Mouse (Mus musculus) small intestine, adult 2 months (tissue): Measurements from ENCODE around the gene Ppp1r32. TPM values are rescaled to one million over a fixed set of nuclear protein-coding genes. Genes with fewer than 3 reads are reported as not detected.

Experiments
- H3K27ac ChIP-seq: fragments of 200-500 bp; 2 replicates; pipeline ENCODE4 v1.5.1; 2012; ENCODE audit warnings: low read depth, low read length, control low read depth, inconsistent platforms; ENCODE audit not compliant: insufficient read depth
- H3K27me3 ChIP-seq: fragments of 200-500 bp; 2 replicates; pipeline ENCODE4 v1.6.1; 2012; ENCODE audit warnings: mild to moderate bottlenecking, moderate library complexity, low read length, inconsistent platforms; ENCODE audit not compliant: control insufficient read depth, insufficient read depth
- H3K36me3 ChIP-seq: fragments of 200-500 bp; 2 replicates; pipeline ENCODE4 v1.6.1; 2012; ENCODE audit warnings: mild to moderate bottlenecking, low read length, control low read depth, inconsistent platforms; ENCODE audit not compliant: control insufficient read depth, insufficient read depth
- H3K4me1 ChIP-seq: fragments of 200-500 bp; 2 replicates; pipeline ENCODE4 v1.6.1; 2012; ENCODE audit warnings: low read length, inconsistent platforms, mixed read lengths; ENCODE audit not compliant: control insufficient read depth, insufficient read depth, insufficient read length
- H3K4me3 ChIP-seq: fragments of 200-500 bp; 2 replicates; pipeline ENCODE4 v1.5.1; 2012; ENCODE audit warnings: low read depth, mild to moderate bottlenecking, control low read depth, inconsistent platforms, low read length, moderate library complexity
- CTCF ChIP-seq: fragments of 200-500 bp; IDR thresholded peaks from 2 replicates; pipeline ENCODE4 v1.5.1; 2012; ENCODE audit warnings: low read depth, mild to moderate bottlenecking, control low read depth, inconsistent platforms, low read length, moderate library complexity, mixed read lengths; ENCODE audit not compliant: insufficient replicate concordance, insufficient read length; ENCODE audit errors: extremely low read depth
- POLR2A ChIP-seq: fragments of 200-500 bp; IDR thresholded peaks from 2 replicates; pipeline ENCODE4 v1.6.1; 2012; ENCODE audit warnings: low read depth, mild to moderate bottlenecking, control low read depth, inconsistent platforms, low read length, moderate library complexity
- WGBS: fragments of 180-500 bp; shearing (Covaris S2); methylation state at CpG from one replicate; pipeline ENCODE4 v1.1.7; 2018; 5-methylcytosine and 5-hydroxymethylcytosine counted together
- polyA plus RNA-seq: library from polyadenylated mRNA; depleted of rRNA; stranded (reverse); fragments of >200 nt; gene quantifications from 2 replicates; pipeline ENCODE4 v1.2.3, GENCODE M21; 2012

Gene Ppp1r32
- polyA plus RNA-seq, 1 experiment, result 0.87 TPM

GRCm38 (mm10) chr19:10459907-10460306 is 22.8 kb downstream of the Ppp1r32 start:
- no peaks in the 10 kb centered on the region for H3K4me1 ChIP-seq
- no peak overlapping the region for H3K4me3 ChIP-seq
- H3K36me3 ChIP-seq, result no peaks in the 10 kb centered on the region
- WGBS, result 73% methylated on average over 11 of the region's 11 CpGs
- no peak for TF ChIP-seq POLR2A
- TF ChIP-seq CTCF, result no peak
- no peak overlapping the region for H3K27ac ChIP-seq
- H3K27me3 ChIP-seq, result peaks cover 32% of the 10 kb centered on the region

GRCm38 (mm10) chr19:10458096-10458495 is 24.6 kb downstream of the Ppp1r32 start:
- Histone ChIP-seq H3K27me3 (peaks cover 32% of the 10 kb centered on the region), H3K4me1 (no peaks in the 10 kb centered on the region), H3K36me3 (no peaks in the 10 kb centered on the region), H3K27ac (no peak overlapping the region), H3K4me3 (no peak overlapping the region)
- TF ChIP-seq POLR2A (no peak), CTCF (no peak)
- 14% methylated on average over 8 of the region's 8 CpGs for WGBS

- Histone ChIP-seq H3K27ac (no peak overlapping the region), H3K4me1 (no peaks in the 10 kb centered on the region), H3K36me3 (no peaks in the 10 kb centered on the region), H3K4me3 (peak overlapping the region; percentile 41), H3K27me3 (peaks cover 32% of the 10 kb centered on the region)
- no peak for TF ChIP-seq POLR2A
- TF ChIP-seq CTCF, result no peak
- 3% methylated on average over 33 of the region's 34 CpGs for WGBS
These were observed 25.3 kb downstream of the Ppp1r32 start for GRCm38 (mm10) chr19:10457484-10457800.

GRCm38 (mm10) chr19:10456752-10457483 is 25.8 kb downstream of the Ppp1r32 start, which contains the start of gene Lrrc10b:
TSS of gene Lrrc10b (minus strand) at chr19:10457473.
- no peak within 1 kb of the TSS for H3K27ac ChIP-seq

GRCm38 (mm10) chr19:10455437-10455806 is 27.3 kb downstream of the Ppp1r32 start:
- no peak for TF ChIP-seq CTCF
- no peak for TF ChIP-seq POLR2A
- Histone ChIP-seq H3K4me3 (no peak overlapping the region), H3K36me3 (no peaks in the 10 kb centered on the region), H3K4me1 (no peaks in the 10 kb centered on the region), H3K27ac (no peak overlapping the region), H3K27me3 (peaks cover 28% of the 10 kb centered on the region)
- 59% methylated on average over 3 of the region's 3 CpGs for WGBS

More at GRCm38 (mm10) chr19:10456752-10457483, 25.8 kb downstream of the Ppp1r32 start, which contains the start of gene Lrrc10b:
- H3K36me3 ChIP-seq, result no peaks in the 10 kb centered on the region
- no peak for TF ChIP-seq POLR2A
- TF ChIP-seq CTCF, result no peak
- peak within 1 kb of the TSS; percentile 41 for H3K4me3 ChIP-seq
- no peaks in the 10 kb centered on the region for H3K4me1 ChIP-seq
- H3K27me3 ChIP-seq, result peaks cover 28% of the 10 kb centered on the region
- WGBS, result under 1% methylated on average over 95 of the region's 96 CpGs

- TF ChIP-seq CTCF (no peak), POLR2A (no peak)
- peaks cover 28% of the 10 kb centered on the region for H3K27me3 ChIP-seq
- no peaks in the 10 kb centered on the region for H3K4me1 ChIP-seq
- WGBS, result 62% methylated on average over 4 of the region's 4 CpGs
- no peak overlapping the region for H3K27ac ChIP-seq
- no peak overlapping the region for H3K4me3 ChIP-seq
- no peaks in the 10 kb centered on the region for H3K36me3 ChIP-seq
These were observed 27.9 kb downstream of the Ppp1r32 start for GRCm38 (mm10) chr19:10454718-10455436.

- Histone ChIP-seq H3K27ac (no peak overlapping the region), H3K4me1 (no peaks in the 10 kb centered on the region), H3K4me3 (no peak overlapping the region), H3K27me3 (no peaks in the 10 kb centered on the region), H3K36me3 (no peaks in the 10 kb centered on the region)
- peak; percentile 64; the same call in 1 of the 2 replicates for TF ChIP-seq CTCF
- TF ChIP-seq POLR2A, result no peak
- WGBS, result 7% methylated on average over 3 of the region's 3 CpGs
These were observed 33.0 kb downstream of the Ppp1r32 start for GRCm38 (mm10) chr19:10449708-10450107.
